Mouse (Mus musculus) C2C12 (cell line): ENCODE measurements around the gene Tgm5. TPM values are rescaled to one million over a fixed set of nuclear protein-coding genes. Genes with fewer than 3 reads are reported as not detected.

Experiments
- H3K27me3 ChIP-seq: one replicate; pipeline ENCODE4 v1.6.1; 2011; ENCODE audit not compliant: control insufficient read depth, insufficient read depth, insufficient read length
- H3K36me3 ChIP-seq: one replicate; pipeline ENCODE4 v1.6.1; 2011; ENCODE audit not compliant: control insufficient read depth, insufficient read depth
- H3K4me3 ChIP-seq: one replicate; pipeline ENCODE4 v1.5.1; 2011; ENCODE audit warnings: mild to moderate bottlenecking, control low read depth; ENCODE audit not compliant: poor library complexity, insufficient read depth, severe bottlenecking
- H3K79me2 ChIP-seq: one replicate; pipeline ENCODE4 v1.6.1; 2011; ENCODE audit not compliant: control insufficient read depth, insufficient read depth
- H3K79me3 ChIP-seq: one replicate; pipeline ENCODE4 v1.6.1; 2011; ENCODE audit warnings: low read depth, control low read depth
- H3ac ChIP-seq: one replicate; pipeline ENCODE3; 2011; ENCODE audit warnings: low read depth; ENCODE audit not compliant: control insufficient read depth, insufficient read length
- CEBPB ChIP-seq: IDR thresholded peaks from one replicate; pipeline ENCODE4 v1.6.1; 2011; ENCODE audit warnings: low read depth, mild to moderate bottlenecking, control low read depth, moderate library complexity
- CTCF ChIP-seq: IDR thresholded peaks from one replicate; pipeline ENCODE4 v1.5.1; 2011; ENCODE audit not compliant: control insufficient read depth, insufficient read depth, insufficient read length
- FOSL1 ChIP-seq: IDR thresholded peaks from one replicate; pipeline ENCODE4 v1.8.0; 2011; ENCODE audit warnings: mild to moderate bottlenecking, low read length; ENCODE audit not compliant: poor library complexity, insufficient read depth, severe bottlenecking
- MAX ChIP-seq: IDR thresholded peaks from one replicate; pipeline ENCODE4 v1.6.1; 2011; ENCODE audit warnings: mild to moderate bottlenecking, control low read depth
- MYOD1 ChIP-seq: IDR thresholded peaks from one replicate; pipeline ENCODE4 v1.6.1; 2011; ENCODE audit warnings: low read depth; ENCODE audit not compliant: control insufficient read depth, insufficient read length
- MYOG ChIP-seq: IDR thresholded peaks from one replicate; pipeline ENCODE4 v1.6.1; 2011; ENCODE audit not compliant: control insufficient read depth, insufficient read length; ENCODE audit errors: extremely low read depth
- USF1 ChIP-seq: IDR thresholded peaks from one replicate; pipeline ENCODE4 v1.6.1; 2011; ENCODE audit warnings: low read depth, mild to moderate bottlenecking, control low read depth, moderate library complexity
- polyA plus RNA-seq: library from polyadenylated mRNA; unstranded; fragments of >200 nt; fragmentation: generic; extraction: Trizol; gene quantifications from one replicate; pipeline ENCODE4 v1.2.1, GENCODE M21; 2012; ENCODE audit warnings: missing spikeins

Gene Tgm5
- polyA plus RNA-seq, 1 experiment = 0.13 TPM

DNA sequence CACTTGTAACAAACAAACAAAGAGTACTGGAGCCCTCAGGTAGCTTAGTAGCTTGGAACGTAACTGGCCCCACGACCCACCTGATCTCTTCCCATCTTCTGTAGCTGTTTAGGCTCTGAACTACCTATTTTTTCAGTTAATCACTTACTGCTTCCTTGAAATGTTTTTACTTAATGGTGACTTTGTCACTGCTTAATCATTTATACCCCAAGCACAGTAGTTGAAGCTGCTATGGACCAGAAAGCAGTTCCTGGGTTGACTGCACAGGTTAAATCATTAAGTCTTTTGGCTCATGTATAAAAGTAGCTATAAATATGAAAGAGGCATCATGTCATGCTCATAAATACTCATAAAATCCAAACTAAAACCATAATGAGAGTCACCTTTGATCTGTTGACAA, 29.8 kb upstream of the Tgm5 start:
- H3K27me3 ChIP-seq = peaks cover 29% of the 10 kb centered on the region

DNA sequence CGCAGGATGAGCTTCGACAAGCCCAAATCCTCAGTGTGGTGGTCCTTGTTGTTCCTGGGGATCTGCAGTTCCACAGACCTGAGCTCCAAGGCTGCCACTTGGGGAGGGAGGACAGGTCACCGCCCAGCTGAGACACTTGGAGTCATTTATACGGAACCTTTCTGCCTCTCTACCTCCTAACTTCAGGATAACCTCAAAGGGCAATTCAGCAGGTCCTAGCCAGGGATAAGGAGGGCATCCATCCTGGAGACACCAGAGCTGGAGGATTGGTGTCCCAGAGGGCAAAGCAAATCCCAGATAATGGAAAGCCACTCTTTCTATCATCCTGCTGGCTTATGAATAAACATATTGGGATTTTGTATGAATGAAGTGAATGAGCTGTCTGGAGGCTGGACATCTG, 24.1 kb upstream of the Tgm5 start, which contains the start of gene Tgm7:
Gene Tgm7 (minus strand): TSS at position 101 of the 400 bp plus-strand sequence.
- Histone ChIP-seq H3K79me2 (no peaks in the 10 kb centered on the region), H3ac (no peak within 1 kb of the TSS), H3K4me3 (no peak within 1 kb of the TSS), H3K36me3 (no peaks in the 10 kb centered on the region), H3K27me3 (peaks cover 14% of the 10 kb centered on the region), H3K79me3 (no peaks in the 10 kb centered on the region)
- TF ChIP-seq MAX (no peak), MYOD1 (no peak), USF1 (no peak)

More for the DNA sequence above, 29.8 kb upstream of the Tgm5 start:
- H3K36me3 ChIP-seq = no peaks in the 10 kb centered on the region
- no peak for TF ChIP-seq FOSL1
- no peak for TF ChIP-seq MYOD1
- no peak for TF ChIP-seq MAX
- TF ChIP-seq USF1 = no peak
- TF ChIP-seq MYOG = no peak
- TF ChIP-seq CTCF = no peak
- TF ChIP-seq CEBPB = no peak
- no peaks in the 10 kb centered on the region for H3K79me3 ChIP-seq
- no peak overlapping the region for H3ac ChIP-seq
- H3K79me2 ChIP-seq = no peaks in the 10 kb centered on the region
- H3K4me3 ChIP-seq = no peak overlapping the region

DNA sequence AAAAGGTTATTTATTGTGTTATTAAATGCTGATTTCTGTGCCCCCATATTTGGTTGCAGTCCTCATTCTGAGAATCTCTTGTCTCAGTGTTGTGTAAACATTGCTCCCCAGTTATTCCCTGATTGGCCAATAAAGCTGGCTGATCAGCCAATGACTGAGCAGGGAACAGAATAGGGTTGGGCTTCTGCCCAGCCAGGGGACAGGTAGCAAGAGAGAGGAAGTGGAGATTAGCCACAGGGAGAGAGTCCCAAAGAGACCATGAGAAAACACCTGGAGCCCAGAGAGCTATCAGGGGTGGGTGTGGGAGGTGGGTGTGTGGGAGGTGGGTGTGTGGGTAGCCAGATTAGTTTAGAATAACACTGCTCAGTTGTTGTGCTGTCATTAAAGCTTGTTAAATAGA, 20.3 kb upstream of the Tgm5 start:
- H3K36me3 ChIP-seq = no peaks in the 10 kb centered on the region
- TF ChIP-seq FOSL1 = no peak
- TF ChIP-seq CTCF = no peak
- TF ChIP-seq MYOD1 = no peak
- TF ChIP-seq USF1 = no peak
- no peak for TF ChIP-seq MAX
- TF ChIP-seq MYOG = no peak
- TF ChIP-seq CEBPB = no peak
- H3ac ChIP-seq = no peak overlapping the region
- peaks cover 7% of the 10 kb centered on the region for H3K27me3 ChIP-seq
- no peaks in the 10 kb centered on the region for H3K79me3 ChIP-seq
- no peak overlapping the region for H3K4me3 ChIP-seq
- no peaks in the 10 kb centered on the region for H3K79me2 ChIP-seq

DNA sequence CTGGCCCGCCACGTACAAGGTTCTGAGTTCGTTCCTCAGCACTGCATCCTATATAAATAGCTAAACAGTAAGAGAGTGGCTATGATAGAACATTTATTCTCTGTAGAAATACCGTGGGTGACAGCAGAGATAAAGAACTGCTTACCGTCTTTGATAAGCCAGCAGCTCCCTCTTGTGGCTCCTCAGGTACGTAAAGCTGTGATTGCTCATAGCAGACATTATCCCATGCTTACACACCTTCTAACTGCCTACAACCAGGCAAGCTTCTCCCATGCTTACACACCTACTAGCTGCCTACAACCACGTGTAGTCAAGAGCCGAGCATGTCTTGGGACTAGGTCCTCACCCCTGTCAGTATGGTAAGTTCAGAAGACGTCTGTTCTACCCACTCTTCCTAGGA, 16.4 kb upstream of the Tgm5 start:
- Histone ChIP-seq H3K4me3 (no peak overlapping the region), H3K79me3 (no peaks in the 10 kb centered on the region), H3K79me2 (no peaks in the 10 kb centered on the region), H3K36me3 (no peaks in the 10 kb centered on the region), H3ac (no peak overlapping the region), H3K27me3 (peaks cover 5% of the 10 kb centered on the region)
- TF ChIP-seq MAX (no peak), FOSL1 (no peak), CEBPB (no peak), MYOD1 (no peak), CTCF (no peak), MYOG (no peak), USF1 (no peak)

DNA sequence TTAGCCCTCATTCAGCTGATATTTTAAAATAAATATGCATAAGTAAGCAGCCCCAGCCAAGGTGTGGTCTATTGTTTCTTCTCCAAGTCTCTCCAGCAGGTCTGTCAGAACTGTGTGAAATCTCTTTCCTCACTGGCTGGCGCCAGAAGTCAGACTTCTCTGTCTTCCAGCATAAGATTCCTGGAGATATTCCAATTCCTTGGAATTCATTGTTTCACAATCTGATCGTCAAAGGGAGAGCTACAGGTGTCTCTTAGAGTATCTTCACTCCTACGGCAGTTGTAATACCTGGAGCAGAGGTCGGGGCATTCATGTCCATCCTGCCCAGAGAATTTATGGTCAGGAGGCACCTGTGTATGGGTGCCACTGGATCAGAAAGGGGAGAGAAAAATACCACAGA, 4.1 kb upstream of the Tgm5 start:
- Histone ChIP-seq H3K36me3 (no peaks in the 10 kb centered on the region), H3K27me3 (no peaks in the 10 kb centered on the region), H3K79me3 (no peaks in the 10 kb centered on the region), H3K79me2 (no peaks in the 10 kb centered on the region), H3K4me3 (no peak overlapping the region), H3ac (no peak overlapping the region)
- TF ChIP-seq MAX (no peak), CEBPB (no peak), MYOD1 (no peak), MYOG (no peak), FOSL1 (no peak), USF1 (no peak)

DNA sequence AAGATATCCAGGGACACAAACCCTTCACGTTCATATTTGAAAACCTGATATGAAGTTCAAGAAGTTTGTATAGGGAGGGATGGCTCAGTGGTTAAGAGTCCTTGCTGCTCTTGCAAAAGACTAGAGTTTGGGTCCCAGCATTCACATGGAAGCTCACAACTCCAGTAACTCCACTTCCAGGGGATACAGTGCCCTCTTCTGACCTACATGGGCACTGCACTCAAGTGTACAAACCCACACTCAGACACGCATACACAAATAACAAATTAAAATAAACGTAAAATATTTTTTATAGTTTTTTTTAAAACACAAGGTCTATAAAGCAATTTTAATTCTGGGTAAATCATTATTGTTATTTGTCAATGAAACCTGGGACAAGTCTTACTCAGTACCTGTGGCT, 2.9 kb upstream of the Tgm5 start:
- H3ac ChIP-seq = no peak overlapping the region
- H3K79me3 ChIP-seq = no peaks in the 10 kb centered on the region
- no peaks in the 10 kb centered on the region for H3K79me2 ChIP-seq
- H3K27me3 ChIP-seq = no peaks in the 10 kb centered on the region
- H3K4me3 ChIP-seq = no peak overlapping the region
- TF ChIP-seq MYOG = no peak
- TF ChIP-seq CTCF = no peak
- no peak for TF ChIP-seq MAX
- no peak for TF ChIP-seq CEBPB
- TF ChIP-seq USF1 = no peak
- H3K36me3 ChIP-seq = no peaks in the 10 kb centered on the region
